Mouse (Mus musculus) CH12.LX (cell line): ENCODE data around the gene Stat2. TPM values are rescaled to one million over a fixed set of nuclear protein-coding genes. Genes with fewer than 3 reads are reported as not detected.
"Not testable (repeated sequence)": the region's sequence is repeated elsewhere in the genome, so short reads cannot be mapped to it uniquely, and the experiment has no call there.

Experiments
- DNase-seq: peaks from one replicate; pipeline ENCODE4 v3.0.0-alpha.2; 2013; ENCODE audit errors: extremely low read depth
- H3K27ac ChIP-seq: 2 replicates; pipeline ENCODE4 v1.5.1; 2012; ENCODE audit warnings: low read depth, mild to moderate bottlenecking, control low read depth, moderate library complexity; ENCODE audit not compliant: insufficient read depth
- H3K27me3 ChIP-seq: replicated peaks from 2 replicates; pipeline ENCODE3; 2012; ENCODE audit warnings: inconsistent platforms
- H3K36me3 ChIP-seq, 2 experiments: replicated peaks in 1 of 2; 2 replicates each; pipeline versions ENCODE3 to v1.6.1; 2012; ENCODE audit warnings: inconsistent platforms in 1 of 2, low read length in 1 of 2, mild to moderate bottlenecking in 1 of 2, mixed read lengths in 1 of 2, moderate library complexity in 1 of 2; ENCODE audit not compliant: control insufficient read depth in 1 of 2, insufficient read depth in 1 of 2
- H3K4me1 ChIP-seq, 2 experiments: 2 replicates each; pipeline ENCODE4 v1.6.1; 2012; ENCODE audit warnings: inconsistent platforms in 1 of 2, moderate library complexity in 1 of 2; ENCODE audit not compliant: insufficient read depth in 2 of 2, control insufficient read depth in 1 of 2
- H3K4me2 ChIP-seq: 2 replicates; pipeline ENCODE4 v1.6.1; 2012; ENCODE audit warnings: low read depth, mild to moderate bottlenecking, control low read depth; ENCODE audit not compliant: poor library complexity, insufficient read depth, severe bottlenecking
- H3K4me3 ChIP-seq, 3 experiments: fragments of 150-350 bp in 1 of 3; sonication (generic) in 1 of 3; replicated peaks in 1 of 3; 2 replicates each; pipeline versions ENCODE3 to v1.5.1; 2011 to 2012; ENCODE audit warnings: low read depth in 2 of 3, low read length in 2 of 3, mild to moderate bottlenecking in 2 of 3, moderate library complexity in 2 of 3, control low read depth in 1 of 3, improper control_type of control experiment in 1 of 3, inconsistent platforms in 1 of 3, mixed read lengths in 1 of 3; ENCODE audit not compliant: poor library complexity in 1 of 3
- H3K79me2 ChIP-seq: replicated peaks from 2 replicates; pipeline ENCODE4 v1.6.1; 2012; ENCODE audit warnings: mild to moderate bottlenecking, moderate library complexity; ENCODE audit not compliant: control insufficient read depth, poor library complexity, insufficient read depth, severe bottlenecking; ENCODE audit errors: extremely low read depth
- H3K9ac ChIP-seq: 2 replicates; pipeline ENCODE4 v1.6.1; 2012; ENCODE audit warnings: low read depth, mild to moderate bottlenecking, control low read depth, moderate library complexity; ENCODE audit not compliant: insufficient read depth
- H3K9me3 ChIP-seq: replicated peaks from 2 replicates; pipeline ENCODE3; 2012; ENCODE audit warnings: low read length, inconsistent platforms, mixed read lengths
- BHLHE40 ChIP-seq: IDR thresholded peaks from 2 replicates; pipeline ENCODE4 v1.6.1; 2011; ENCODE audit warnings: mild to moderate bottlenecking, low read depth, low read length, improper control_type of control experiment
- CHD1 ChIP-seq: IDR thresholded peaks from 2 replicates; pipeline ENCODE4 v1.6.1; 2012; ENCODE audit warnings: low read depth, low read length, improper control_type of control experiment, inconsistent platforms
- CHD2 ChIP-seq: IDR thresholded peaks from 2 replicates; pipeline ENCODE4 v1.6.1; 2011; ENCODE audit warnings: low read length, improper control_type of control experiment
- CTCF ChIP-seq, 2 experiments: IDR thresholded peaks in 1 of 2; conservative IDR thresholded peaks in 1 of 2; 2 replicates each; pipeline ENCODE4 v1.5.1; 2011 to 2012; ENCODE audit warnings: low read depth in 2 of 2, low read length in 2 of 2, improper control_type of control experiment in 1 of 2, inconsistent platforms in 1 of 2, mild to moderate bottlenecking in 1 of 2, moderate library complexity in 1 of 2
- E2F4 ChIP-seq: IDR thresholded peaks from 2 replicates; pipeline ENCODE4 v1.6.1; 2011; ENCODE audit warnings: low read depth, low read length, improper control_type of control experiment; ENCODE audit not compliant: insufficient replicate concordance
- EP300 ChIP-seq: IDR thresholded peaks from 2 replicates; pipeline ENCODE4 v1.6.1; 2011; ENCODE audit warnings: low read length, improper control_type of control experiment
- HCFC1 ChIP-seq: IDR thresholded peaks from 2 replicates; pipeline ENCODE4 v1.6.1; 2012; ENCODE audit warnings: low read depth, mild to moderate bottlenecking, inconsistent platforms, low read length, improper control_type of control experiment
- IRF4 ChIP-seq: IDR thresholded peaks from 2 replicates; pipeline ENCODE4 v1.6.1; 2014; ENCODE audit warnings: low read depth, mild to moderate bottlenecking, inconsistent platforms, low read length, improper control_type of control experiment
- MEF2A ChIP-seq: IDR thresholded peaks from 2 replicates; pipeline ENCODE4 v1.6.1; 2014; ENCODE audit warnings: low read depth, mild to moderate bottlenecking, inconsistent platforms, low read length, improper control_type of control experiment, borderline replicate concordance
- PAX5 ChIP-seq: IDR thresholded peaks from 2 replicates; pipeline ENCODE4 v1.6.1; 2012; ENCODE audit warnings: low read length, inconsistent platforms, mixed read lengths
- POLR2AphosphoS2 ChIP-seq: IDR thresholded peaks from 2 replicates; pipeline ENCODE4 v1.6.1; 2011; ENCODE audit warnings: low read depth, low read length, improper control_type of control experiment
- RAD21 ChIP-seq: IDR thresholded peaks from 2 replicates; pipeline ENCODE4 v1.6.1; 2011; ENCODE audit warnings: low read depth, mild to moderate bottlenecking, low read length, improper control_type of control experiment, moderate library complexity
- SMC3 ChIP-seq: IDR thresholded peaks from 2 replicates; pipeline ENCODE4 v1.6.1; 2011; ENCODE audit warnings: low read depth, low read length, improper control_type of control experiment
- TBP ChIP-seq: conservative IDR thresholded peaks from 2 replicates; pipeline ENCODE4 v1.6.1; 2011; ENCODE audit warnings: low read depth, low read length, improper control_type of control experiment
- TCF12 ChIP-seq: IDR thresholded peaks from 2 replicates; pipeline ENCODE4 v1.6.1; 2014; ENCODE audit warnings: low read depth, mild to moderate bottlenecking, inconsistent platforms, low read length, improper control_type of control experiment
- USF1 ChIP-seq: IDR thresholded peaks from 2 replicates; pipeline ENCODE4 v1.6.1; 2014; ENCODE audit warnings: low read depth, mild to moderate bottlenecking, inconsistent platforms, low read length, improper control_type of control experiment
- ZC3H11A ChIP-seq: IDR thresholded peaks from 2 replicates; pipeline ENCODE4 v1.6.1; 2012; ENCODE audit warnings: low read depth, mild to moderate bottlenecking, inconsistent platforms, low read length, improper control_type of control experiment
- ZKSCAN1 ChIP-seq: IDR thresholded peaks from 2 replicates; pipeline ENCODE4 v1.6.1; 2012; ENCODE audit warnings: low read depth, inconsistent platforms, low read length, improper control_type of control experiment, borderline replicate concordance
- ZNF384 ChIP-seq: IDR thresholded peaks from 2 replicates; pipeline ENCODE4 v1.6.1; 2012; ENCODE audit warnings: low read depth, low read length, improper control_type of control experiment, inconsistent platforms
- dilution Hi-C: fragments of 300-500 bp; cut with MboI; formaldehyde crosslinking; loops from 2 replicates; pipeline ENCODE4 v1.14.3; 2020; ENCODE audit warnings: low sequenced_read_pairs; ENCODE audit not compliant: extremely low pct_unique_long_range_greater_than_20kb, extremely low pct_ligation_motif_present
- in situ Hi-C: fragments of 300-500 bp; cut with MboI; formaldehyde crosslinking; loops from 3 replicates; pipeline ENCODE4 v1.14.3; 2019; ENCODE audit warnings: low sequenced_read_pairs, low pct_ligation_motif_present, low pct_unique_long_range_greater_than_20kb, mixed read lengths
- polyA plus RNA-seq: library from polyadenylated mRNA; unstranded; fragments of >175 nt; gene quantifications from 2 replicates; pipeline ENCODE4 v1.2.1, GENCODE M21; 2012; ENCODE audit warnings: low read depth; ENCODE audit not compliant: insufficient read length
- total RNA-seq, 2 experiments: library from RNA; depleted of rRNA; stranded (reverse); fragments of 300-350 nt in 1 of 2; fragments of >200 nt in 1 of 2; gene quantifications; 2 replicates each; pipeline ENCODE4 v1.2.3; 2012 to 2014

The Stat2 gene
- total and polyA plus RNA-seq, 3 experiments, result 3.3 to 14.6 (median 12.5) TPM

GRCm38 (mm10) chr10:128327610-128328009, 57.3 kb downstream of the Stat2 start:
- peaks cover 22 to 41% of the 10 kb centered on the region in 2 experiments for H3K36me3 ChIP-seq
- H3K79me2 ChIP-seq, result peaks cover 3% of the 10 kb centered on the region; the same call in 1 of the 2 replicates

GRCm38 (mm10) chr10:128332358-128333249, 62.2 kb downstream of the Stat2 start:
- Histone ChIP-seq H3K36me3 (peaks cover 5 to 14% of the 10 kb centered on the region in 2 experiments), H3K4me1 (peaks cover 4 to 13% of the 10 kb centered on the region in 2 experiments; a peak in 3 of 4 replicates)
- H3K9me3 ChIP-seq, in situ Hi-C loops, H3K27ac ChIP-seq, dilution Hi-C loops, H3K4me2 ChIP-seq, DNase-seq, H3K9ac ChIP-seq, H3K79me2 ChIP-seq, H3K4me3 ChIP-seq, H3K27me3 ChIP-seq: not testable (repeated sequence)
- TF ChIP-seq ZNF384 (peak; percentile 39), TBP (peak; percentile 80)

More at GRCm38 (mm10) chr10:128327610-128328009, 57.3 kb downstream of the Stat2 start:
- in situ Hi-C loops, result no loop called here
- H3K4me2 ChIP-seq, result no peak overlapping the region
- H3K4me3 ChIP-seq, result no peak overlapping the region
- no peak for DNase-seq
- H3K27me3 ChIP-seq, result no peaks in the 10 kb centered on the region
- TF ChIP-seq TCF12 (no peak), CHD2 (no peak), POLR2AphosphoS2 (no peak), BHLHE40 (no peak), EP300 (no peak), CTCF (conservative IDR thresholded peaks at IDR 0.05 in 1 of 2, IDR thresholded peaks at IDR 0.05 in 1 of 2; ENCODE audit: low read depth in 2 of 2, low read length in 2 of 2) (peak in 1 of 2 experiments; percentile 52; a peak in 2 of 4 replicates), PAX5 (no peak), IRF4 (no peak), E2F4 (no peak), HCFC1 (no peak), ZC3H11A (no peak), ZKSCAN1 (no peak), RAD21 (peak; percentile 7), MEF2A (no peak), USF1 (no peak), SMC3 (no peak), CHD1 (no peak)
- TF ChIP-seq, all 38 proteins: peak for 2
- H3K27ac ChIP-seq, result no peak overlapping the region
- dilution Hi-C loops, result no loop called here
- H3K4me1 ChIP-seq, result peaks cover 2 to 10% of the 10 kb centered on the region in 2 experiments; a peak in 2 of 4 replicates
- no peaks in the 10 kb centered on the region for H3K9me3 ChIP-seq
- H3K9ac ChIP-seq, result no peak overlapping the region
